Mouse (Mus musculus) urinary bladder, postnatal 10 days (tissue): ENCODE results near the gene Cpsf4l.
"Not testable (repeated sequence)": the region's sequence is repeated elsewhere in the genome, so short reads cannot be mapped to it uniquely, and the experiment has no call there.

ENCODE experiments used
- DNase-seq: peaks from one replicate; pipeline ENCODE4 v3.0.0; 2022; ENCODE audit warnings: low spot score

The Cpsf4l gene

GRCm38 (mm10) chr11:113666205-113666604, 43.6 kb downstream of the Cpsf4l start:
- DNase-seq, result no peak

- no peak for DNase-seq
Observed at GRCm38 (mm10) chr11:113664279-113664678, 45.5 kb downstream of the Cpsf4l start.

GRCm38 (mm10) chr11:113661835-113662351, 47.9 kb downstream of the Cpsf4l start:
- no peak for DNase-seq

- DNase-seq, result no peak
Observed at GRCm38 (mm10) chr11:113660940-113661339, 48.9 kb downstream of the Cpsf4l start.

DNA sequence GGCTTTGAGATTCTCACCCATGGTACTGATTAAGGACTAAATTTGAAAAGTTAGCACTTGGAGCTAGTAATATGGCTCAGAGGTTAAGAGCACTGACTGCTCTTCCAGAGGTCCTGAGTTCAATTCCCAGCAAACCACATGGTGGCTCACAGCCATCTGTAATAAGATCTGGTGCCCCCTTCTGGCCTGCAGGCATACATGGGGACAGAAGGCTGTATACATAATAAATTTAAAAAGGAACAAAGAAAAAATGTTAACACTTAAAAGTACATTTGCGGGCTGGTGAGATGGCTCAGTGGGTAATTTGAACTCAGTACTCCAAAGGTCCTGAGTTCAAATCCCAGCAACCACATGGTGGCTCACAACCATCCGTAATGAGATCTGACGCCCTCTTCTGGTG, 49.6 kb downstream of the Cpsf4l start:
- not testable (repeated sequence) for DNase-seq

DNA sequence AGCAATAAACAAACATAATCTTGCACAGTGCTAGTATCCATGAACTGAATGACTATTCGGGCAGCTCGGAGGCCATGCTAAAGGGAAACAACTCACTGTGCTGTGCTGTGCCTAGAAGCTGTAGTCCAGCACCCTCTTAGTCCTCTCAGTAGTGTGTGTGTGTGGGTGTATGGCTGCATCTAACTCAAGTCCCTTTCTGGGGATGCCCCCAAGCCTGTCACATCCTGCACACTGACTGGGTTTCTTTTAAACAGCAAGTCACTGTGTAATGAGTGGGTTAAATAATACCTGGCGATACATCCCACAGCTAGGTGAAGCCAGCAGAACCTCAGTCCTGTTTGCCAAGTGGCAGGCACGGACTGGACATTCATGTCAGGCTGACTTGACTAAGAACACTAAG, 51.1 kb downstream of the Cpsf4l start:
- DNase-seq, result no peak

GRCm38 (mm10) chr11:113658319-113658718, 51.5 kb downstream of the Cpsf4l start:
- no peak for DNase-seq

DNA sequence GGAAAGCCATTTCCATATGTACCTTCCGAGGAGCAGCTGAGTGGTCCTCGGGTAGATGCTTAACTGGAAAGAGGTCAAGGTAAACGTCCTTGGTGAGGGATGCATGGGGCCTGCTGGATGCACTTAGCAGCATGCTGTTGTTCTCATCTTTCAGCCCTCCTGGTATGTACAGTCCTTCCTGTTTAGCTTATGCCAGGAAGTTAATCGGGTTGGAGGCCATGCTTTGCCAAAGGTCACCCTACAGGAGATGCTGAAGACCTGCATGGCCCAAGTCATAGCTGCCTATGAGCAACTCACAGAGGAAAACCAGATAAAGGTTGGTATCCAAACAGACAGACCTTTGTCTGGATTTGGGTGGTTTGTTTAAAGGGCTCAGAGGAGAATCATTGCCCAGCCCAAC, 52.6 kb downstream of the Cpsf4l start:
- no peak for DNase-seq

DNA sequence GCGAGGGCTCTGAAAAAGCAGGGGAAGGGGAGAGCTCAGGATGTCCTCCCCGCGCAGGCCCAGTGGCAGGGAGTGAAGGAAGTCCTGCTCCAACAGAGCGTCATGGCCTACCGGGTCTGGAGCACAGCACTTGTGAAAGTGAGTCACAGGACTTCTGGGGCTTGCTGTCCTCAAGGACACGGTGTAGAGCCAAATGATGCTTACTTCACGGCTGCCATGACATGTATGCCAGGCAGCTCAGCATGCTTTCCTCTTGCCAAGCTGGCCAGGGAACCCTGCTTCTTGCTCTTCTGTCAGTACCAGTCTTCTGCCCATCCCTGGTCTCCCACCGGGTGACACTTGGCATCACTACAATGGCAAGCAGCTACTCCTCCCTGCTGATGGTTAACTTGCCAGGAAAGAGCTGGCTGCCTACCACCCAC, 53.3 kb downstream of the Cpsf4l start:
- DNase-seq, result no peak

GRCm38 (mm10) chr11:113654561-113655270, 55.1 kb downstream of the Cpsf4l start:
- DNase-seq, result no peak

GRCm38 (mm10) chr11:113654105-113654504, 55.7 kb downstream of the Cpsf4l start:
- no peak for DNase-seq

DNA sequence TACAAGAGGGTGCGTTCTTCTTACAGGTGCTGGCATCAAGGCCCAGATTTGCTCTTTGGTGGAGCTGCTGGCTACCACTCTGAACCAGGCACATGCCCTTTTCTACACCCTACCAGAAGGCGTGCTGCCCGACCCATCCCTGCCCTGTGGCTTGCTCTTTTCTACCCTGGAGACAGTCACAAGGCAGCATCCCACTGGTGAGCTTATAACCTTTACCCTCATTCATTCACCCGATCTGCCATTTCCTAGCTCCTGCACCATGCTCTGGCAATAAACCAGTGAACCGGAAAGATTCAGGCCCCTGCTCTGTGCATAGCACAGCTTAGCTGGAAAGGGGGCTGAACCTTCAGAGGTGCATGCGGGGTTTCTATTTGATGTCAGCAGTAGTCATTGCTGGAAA, 57.3 kb downstream of the Cpsf4l start:
- DNase-seq, result no peak

GRCm38 (mm10) chr11:113651907-113652273, 57.9 kb downstream of the Cpsf4l start:
- no peak for DNase-seq

- no peak for DNase-seq
Observed at GRCm38 (mm10) chr11:113651206-113651906, 58.5 kb downstream of the Cpsf4l start.

- DNase-seq, result no peak
Observed at GRCm38 (mm10) chr11:113649353-113650210, 60.2 kb downstream of the Cpsf4l start, which contains the start of gene Slc39a11. Slc39a11 (minus strand) TSS chr11:113650079.

DNA sequence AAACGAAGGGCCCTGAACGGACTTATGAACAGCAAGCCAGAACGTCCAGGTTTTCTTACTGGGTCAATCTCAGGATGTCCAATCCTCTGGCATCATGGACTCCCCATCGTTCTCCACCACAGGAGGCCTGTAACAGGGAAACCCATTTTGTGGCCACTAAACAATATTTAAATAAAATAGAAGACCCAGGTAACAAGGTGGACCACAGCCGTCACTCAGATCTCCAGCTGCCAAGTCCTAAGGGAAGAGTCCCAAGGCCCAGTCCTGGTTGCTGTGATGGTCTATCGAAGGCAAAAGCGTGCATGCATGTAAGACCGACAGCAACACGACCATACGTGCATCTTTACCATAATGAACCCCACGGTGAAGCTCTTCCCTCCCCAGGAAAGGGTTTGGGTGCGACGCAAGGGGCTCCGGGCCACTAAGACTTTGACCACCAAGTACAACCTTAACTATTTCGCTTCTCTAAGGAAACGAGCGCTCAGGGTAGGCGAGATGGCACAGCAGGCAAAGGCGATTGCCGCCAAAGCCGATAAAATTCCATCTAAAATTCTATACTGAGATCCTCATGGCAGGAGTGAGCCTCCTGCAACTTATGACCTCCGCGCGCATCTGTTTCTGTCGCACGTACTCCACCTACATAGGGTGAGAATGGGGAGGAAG, 61.0 kb downstream of the Cpsf4l start, which contains the start of gene Cog1:
Cog1 (plus strand) TSS at position 480 of the 663 bp plus-strand sequence.
- DNase-seq, result no peak
